Mouse (Mus musculus): ENCODE data around the gene Stk39. TPM values are rescaled to one million over a fixed set of nuclear protein-coding genes. Genes with fewer than 3 reads are reported as not detected.

Stk39 gene
- total RNA-seq, 2 experiments from 2014 or later, result 77.5 to 80.1 TPM

- DNase-seq (ENCODE audit: low spot score in 2 of 2), result no peak
- intact Hi-C loops (cut with DNase I), result no loop called here
Measured at GRCm38 (mm10) chr2:68387824-68388582, 84.1 kb downstream of the Stk39 start.

- intact Hi-C loops (cut with DNase I), result no loop called here
Measured at GRCm38 (mm10) chr2:68386313-68386863, 85.7 kb downstream of the Stk39 start.

GRCm38 (mm10) chr2:68385654-68386312, 86.3 kb downstream of the Stk39 start:
- intact Hi-C loops (cut with DNase I), result no loop called here

More at GRCm38 (mm10) chr2:68386313-68386863, 85.7 kb downstream of the Stk39 start:
- DNase-seq (ENCODE audit: low spot score in 2 of 2), result no peak

GRCm38 (mm10) chr2:68383964-68384363, 88.1 kb downstream of the Stk39 start:
- intact Hi-C loops (cut with DNase I), result no loop called here
- DNase-seq (ENCODE audit: low spot score in 2 of 2), result no peak

More at GRCm38 (mm10) chr2:68385654-68386312, 86.3 kb downstream of the Stk39 start:
- DNase-seq (ENCODE audit: low spot score in 2 of 2), result no peak

DNA sequence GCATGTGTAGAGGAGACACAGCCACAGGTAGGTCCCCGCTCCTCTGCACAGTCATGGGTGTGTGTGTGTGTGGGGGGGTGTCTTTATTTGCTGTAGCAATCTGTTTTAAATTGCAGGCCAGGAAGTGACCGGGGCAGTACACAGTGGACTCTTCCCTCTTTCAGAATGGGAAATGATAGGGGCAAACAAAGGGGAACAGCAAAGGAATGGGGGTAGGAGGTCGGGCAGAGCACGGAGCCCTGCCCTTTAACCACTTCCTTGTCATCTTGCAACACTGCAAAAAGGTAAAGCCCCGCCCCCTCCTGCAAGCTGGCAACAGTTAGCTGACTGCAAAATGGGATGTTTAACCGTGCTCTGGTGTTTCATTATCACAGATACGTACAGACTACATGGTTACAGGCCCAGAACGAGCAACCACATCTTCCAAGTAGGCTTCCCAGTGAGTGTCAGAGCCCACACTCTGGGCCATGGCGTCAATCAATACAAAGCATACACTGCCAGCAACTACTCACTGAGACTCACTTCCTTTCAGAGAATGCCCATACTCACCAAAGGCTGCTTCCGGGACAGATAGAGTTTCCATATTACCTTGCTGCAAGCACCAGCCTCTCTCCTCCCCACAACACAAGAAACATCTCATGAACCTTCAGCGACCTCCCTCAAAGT, 89.5 kb downstream of the Stk39 start:
- no peak for DNase-seq (ENCODE audit: low spot score in 2 of 2)
- intact Hi-C loops (cut with DNase I), result no loop called here

DNA sequence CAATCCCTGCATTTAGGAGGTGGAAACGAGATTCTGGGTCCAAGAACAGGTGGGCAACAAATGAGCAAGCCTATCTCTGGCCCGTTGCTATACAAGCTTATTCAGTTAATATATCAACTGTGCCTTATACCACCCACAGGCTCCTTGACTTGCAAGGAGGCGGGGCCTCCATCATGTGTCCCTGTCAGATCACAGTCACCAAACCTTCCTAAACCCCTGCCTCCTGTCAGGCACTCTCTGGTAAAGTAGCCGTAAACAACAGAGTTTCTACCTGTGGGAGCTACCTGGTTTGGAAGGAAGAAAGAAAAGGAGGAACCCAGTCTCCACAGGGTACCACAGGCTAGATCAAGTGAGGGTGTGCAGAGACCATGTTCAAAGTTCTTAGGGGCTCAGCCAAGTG, 90.2 kb downstream of the Stk39 start:
- intact Hi-C loops (cut with DNase I), result no loop called here
- no peak for DNase-seq (ENCODE audit: low spot score in 2 of 2)

DNA sequence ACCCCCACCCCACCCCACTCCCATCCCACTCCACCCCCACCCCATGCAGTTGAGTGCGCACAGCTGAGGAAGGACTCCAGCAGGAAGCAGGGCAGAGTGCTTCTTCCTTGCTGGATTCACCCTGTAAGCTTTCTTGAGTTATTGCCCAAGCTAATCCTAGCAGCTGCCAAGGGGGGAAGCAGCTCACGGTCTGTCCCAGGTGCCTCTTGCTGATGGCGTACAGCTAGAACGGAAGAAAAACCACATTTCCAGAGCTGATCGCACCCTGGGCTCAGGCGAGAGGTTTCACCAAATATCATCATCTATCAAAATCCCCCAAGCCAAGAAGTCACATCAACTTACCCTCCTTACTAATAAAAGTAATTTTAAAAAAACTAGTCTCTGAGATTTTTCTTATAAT, 90.9 kb downstream of the Stk39 start:
- DNase-seq (ENCODE audit: low spot score in 2 of 2), result no peak
- intact Hi-C loops (cut with DNase I), result no loop called here

GRCm38 (mm10) chr2:68379631-68380030, 92.4 kb downstream of the Stk39 start:
- no peak for DNase-seq (ENCODE audit: low spot score in 2 of 2)
- intact Hi-C loops (cut with DNase I), result no loop called here

GRCm38 (mm10) chr2:68378319-68378718, 93.7 kb downstream of the Stk39 start:
- intact Hi-C loops (cut with DNase I), result no loop called here
- no peak for DNase-seq (ENCODE audit: low spot score in 2 of 2)

DNA sequence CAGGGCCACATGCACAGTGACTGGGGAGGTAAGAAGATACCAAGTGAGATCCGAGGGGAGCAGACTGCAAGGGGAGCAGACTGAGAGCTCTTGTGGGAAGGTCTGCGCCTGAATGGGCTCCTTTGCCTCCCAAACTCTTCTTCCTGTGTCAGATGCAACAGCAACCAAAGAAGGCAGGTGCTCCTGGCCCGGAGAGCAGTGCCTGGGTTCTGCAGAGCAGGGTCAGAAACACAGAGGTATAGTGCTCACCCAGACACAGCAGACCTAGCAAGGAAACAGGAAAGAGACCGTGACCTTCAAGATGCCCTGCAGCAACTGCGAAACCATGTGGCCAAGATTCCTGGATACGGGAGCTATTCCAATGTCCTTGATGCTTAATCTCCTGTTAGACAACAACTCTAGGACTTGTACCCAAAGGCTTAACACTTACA, 94.8 kb downstream of the Stk39 start:
- DNase-seq (ENCODE audit: low spot score in 2 of 2), result no peak
- intact Hi-C loops (cut with DNase I), result no loop called here

GRCm38 (mm10) chr2:68376660-68377059, 95.4 kb downstream of the Stk39 start:
- intact Hi-C loops (cut with DNase I), result no loop called here
- DNase-seq (ENCODE audit: low spot score in 2 of 2), result no peak

GRCm38 (mm10) chr2:68374202-68374601, 97.9 kb downstream of the Stk39 start:
- intact Hi-C loops (cut with DNase I), result no loop called here
- DNase-seq (ENCODE audit: low spot score in 2 of 2), result no peak

DNA sequence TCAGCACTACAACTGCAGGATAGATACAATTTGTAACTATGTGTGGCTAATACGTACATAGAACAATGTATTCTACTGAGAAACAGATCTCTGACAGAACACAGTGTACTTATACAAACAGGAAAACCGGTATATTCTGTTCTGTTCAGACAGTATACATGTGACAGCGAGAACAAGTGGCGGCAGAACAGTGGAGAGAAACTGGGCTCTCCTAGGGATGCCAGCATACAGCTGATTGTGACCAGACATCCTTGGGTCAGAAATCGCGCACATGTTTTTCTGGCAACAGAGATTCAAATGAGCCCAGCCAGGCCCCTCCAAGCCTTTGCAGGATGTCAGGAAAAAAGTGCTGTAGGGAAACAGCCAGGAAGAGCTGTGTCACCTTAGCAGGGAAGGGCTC, 100.2 kb downstream of the Stk39 start:
- DNase-seq (ENCODE audit: low spot score in 2 of 2), result no peak
- intact Hi-C loops (cut with DNase I), result no loop called here

GRCm38 (mm10) chr2:68370326-68370725, 101.7 kb downstream of the Stk39 start:
- intact Hi-C loops (cut with DNase I), result no loop called here
- DNase-seq (ENCODE audit: low spot score in 2 of 2), result no peak

DNA sequence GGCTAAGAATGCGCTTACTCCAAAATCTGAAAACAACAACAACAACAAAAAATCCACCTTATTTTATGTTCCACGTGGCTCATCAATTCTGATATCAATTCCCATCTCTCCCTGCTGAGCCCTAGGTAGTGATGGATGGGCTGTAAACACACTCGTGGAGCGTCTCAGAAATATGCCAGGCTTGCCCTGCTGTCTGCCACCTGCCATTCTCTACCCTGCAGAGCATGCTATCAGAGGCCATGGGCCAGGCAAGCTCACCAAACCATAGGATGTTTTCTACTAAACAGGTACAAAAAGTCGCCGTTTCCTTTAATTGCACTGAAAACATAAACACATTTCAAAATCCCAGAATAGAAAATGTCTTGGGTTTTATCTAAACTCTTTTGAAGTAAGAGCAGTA, 103.0 kb downstream of the Stk39 start:
- intact Hi-C loops (cut with DNase I), result loop anchor here (5.0 to 10.0 kb wide), 3 partner anchors 48 to 193 kb away; no protein-coding TSS in a partner anchor

DNA sequence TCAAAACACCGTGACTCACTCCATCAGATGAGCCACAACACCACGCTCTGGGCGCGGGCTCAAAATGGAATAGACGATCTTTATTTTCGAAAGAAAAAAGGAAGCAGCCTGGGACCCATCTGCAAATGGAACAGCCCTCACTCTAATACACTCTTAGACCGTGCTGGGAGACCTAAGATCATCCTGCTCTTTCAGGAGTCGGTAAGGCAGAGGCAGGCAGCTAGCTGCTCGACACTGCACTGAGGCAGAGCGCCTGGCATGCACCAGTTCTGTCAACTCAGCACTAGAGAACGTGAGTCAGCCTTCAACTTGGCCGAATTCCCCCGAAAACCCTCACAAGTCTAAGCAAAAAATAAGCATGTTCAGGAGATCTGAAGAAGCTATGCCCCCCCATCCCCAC, 104.1 kb downstream of the Stk39 start:
- peak; percentile 59 to 62 for DNase-seq (ENCODE audit: low spot score in 2 of 2)
- intact Hi-C loops (cut with DNase I), result loop anchor here (2.0 to 10.0 kb wide), 4 partner anchors 49 to 194 kb away; no protein-coding TSS in a partner anchor

More for the DNA sequence above, 103.0 kb downstream of the Stk39 start:
- no peak for DNase-seq (ENCODE audit: low spot score in 2 of 2)

DNA sequence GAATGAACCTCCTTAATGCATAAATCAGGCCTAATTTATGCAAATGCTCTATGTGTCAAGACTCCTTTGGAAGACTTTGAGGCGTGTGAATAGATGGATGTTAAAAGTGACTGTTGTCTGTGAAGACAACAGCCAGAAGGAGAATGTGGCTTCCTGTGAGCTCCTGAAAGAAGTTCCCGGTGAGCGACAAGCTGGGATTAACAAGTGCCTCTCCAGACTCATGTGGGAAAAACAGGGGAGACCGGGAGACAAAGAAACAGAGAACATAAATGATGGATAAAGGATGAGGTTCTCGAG, 105.2 kb downstream of the Stk39 start:
- no peak for DNase-seq (ENCODE audit: low spot score in 2 of 2)
- intact Hi-C loops (cut with DNase I), result loop anchor here (2.0 to 10.0 kb wide), 4 partner anchors 50 to 195 kb away; no protein-coding TSS in a partner anchor

DNA sequence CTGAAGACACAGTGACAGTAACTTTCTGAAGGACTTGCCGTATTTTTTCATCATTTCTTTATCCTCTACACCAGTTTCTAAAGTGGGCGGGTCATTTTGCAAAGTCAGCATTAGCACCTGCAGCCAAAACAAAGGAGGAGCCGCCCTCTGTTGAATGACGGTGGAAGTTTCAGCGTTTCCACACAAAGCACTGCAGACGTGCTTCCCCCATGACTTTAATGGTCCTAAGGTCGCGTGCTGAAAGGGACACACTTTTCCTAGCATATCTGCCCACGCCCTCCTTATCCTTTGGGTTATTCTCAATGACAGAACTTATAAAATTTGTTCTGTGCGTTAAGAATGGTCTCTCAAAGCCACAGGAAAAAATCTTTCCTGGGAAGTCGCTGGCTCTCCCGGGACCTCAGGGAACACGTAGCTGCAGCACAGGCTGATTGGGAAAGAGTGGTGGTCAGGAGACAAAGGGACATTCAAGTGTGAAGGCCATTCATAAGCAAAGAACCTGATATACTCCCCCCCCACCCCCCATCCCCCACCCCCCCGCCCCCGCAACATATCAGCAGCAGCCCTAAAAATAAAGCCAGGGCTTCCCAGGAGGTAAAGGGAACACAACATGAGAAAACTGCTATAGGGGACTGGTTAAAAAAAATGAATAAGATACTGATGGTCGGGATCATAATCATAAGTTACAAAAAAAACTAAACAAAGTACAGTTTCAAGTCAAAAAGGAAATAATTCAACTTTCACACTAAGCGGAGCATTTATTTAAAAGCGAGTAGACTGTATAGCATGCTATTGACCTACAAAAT, 105.8 kb downstream of the Stk39 start:
- DNase-seq (ENCODE audit: low spot score in 2 of 2), result no peak
- intact Hi-C loops (cut with DNase I), result loop anchor here (2.0 to 10.0 kb wide), 4 partner anchors 51 to 196 kb away; no protein-coding TSS in a partner anchor

GRCm38 (mm10) chr2:68365504-68365903, 106.6 kb downstream of the Stk39 start:
- DNase-seq (ENCODE audit: low spot score in 2 of 2), result no peak
- intact Hi-C loops (cut with DNase I), result loop anchor here (2.0 to 10.0 kb wide), 4 partner anchors 52 to 391 kb away; no protein-coding TSS in a partner anchor
